Mouse (Mus musculus): ENCODE measurements around the gene Cox6a1.

DNA sequence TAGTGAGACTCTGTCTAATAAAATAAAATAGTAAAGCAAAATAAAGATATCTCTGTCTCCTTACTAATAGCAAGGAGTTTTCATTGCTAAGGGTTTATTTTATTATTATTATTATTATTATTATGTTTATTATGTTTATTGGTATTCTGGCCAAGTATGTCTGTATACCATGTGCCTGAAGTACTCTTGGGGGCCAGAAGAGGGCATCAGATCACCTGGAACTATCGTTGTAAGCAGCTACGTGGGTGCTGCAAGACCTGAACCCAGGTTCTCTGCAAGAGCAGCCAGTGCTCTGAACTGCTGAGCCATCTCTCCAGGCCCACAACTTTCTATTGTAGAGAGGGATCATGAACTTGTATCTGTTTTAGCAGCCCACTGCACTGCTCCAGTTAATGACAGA is 26.7 kb upstream of the Cox6a1 start:
- TF ChIP-seq CTCF (IDR thresholded peaks at IDR 0.05; ENCODE audit: control insufficient read depth, insufficient read depth, insufficient read length) (no peak), MYOG (IDR thresholded peaks at IDR 0.05; ENCODE audit: control insufficient read depth, extremely low read depth, insufficient read length) (no peak), USF1 (IDR thresholded peaks at IDR 0.05; ENCODE audit: low read depth) (no peak)
